ENCODE assay signal across 9 mouse cellular contexts in genomic region chr6:142040306-142041175, GRCm38 (mm10). TPM values are rescaled to one million over a fixed set of nuclear protein-coding genes. Genes with fewer than 3 reads are reported as not detected.
DNase-seq lines count a peak whose midpoint lies in the region; ATAC-seq and TF ChIP-seq lines count a peak whose summit lies in the region.
"Had no signal": no experiment of that assay in that cellular context is flagged by ENCODE, and none has a peak within 500 bp of the region (broad histone marks: within the 10 kb centered on the region; RNA-seq: fewer than 3 reads in every experiment).

No protein-coding gene starts in this region.

- TF ChIP-seq EP300 in liver, postnatal 0 days (IDR thresholded peaks at IDR 0.05; ENCODE audit: low read depth) = no peak

- WGBS in heart, embryonic 11.5 days (ENCODE audit: insufficient replicate concordance) = 50% methylated on average over 16 of the region's 16 CpGs
- WGBS in kidney, embryonic 16.5 days = 36% methylated on average over 16 of the region's 16 CpGs
- 52% methylated on average over 16 of the region's 16 CpGs for WGBS in liver, postnatal 0 days (ENCODE audit: insufficient replicate concordance)

- H3K9me3 ChIP-seq in heart, embryonic 11.5 days (replicated peaks; ENCODE audit: control insufficient read depth, low read length) = no peaks in the 10 kb centered on the region
- H3K9me3 ChIP-seq in kidney, embryonic 16.5 days (ENCODE audit: low read length) = no peaks in the 10 kb centered on the region
- peaks cover 2% of the 10 kb centered on the region for H3K9me3 ChIP-seq in liver, postnatal 0 days (ENCODE audit: low read length)

- H3K4me3 ChIP-seq in heart, embryonic 11.5 days (ENCODE audit: low read depth, low read length) = no peak overlapping the region
- H3K4me3 ChIP-seq in kidney, embryonic 16.5 days (ENCODE audit: low read length) = no peak overlapping the region
- no peak overlapping the region for H3K4me3 ChIP-seq in liver, postnatal 0 days (ENCODE audit: low read depth, low read length)

- no peak overlapping the region for H3K9ac ChIP-seq in heart, embryonic 11.5 days (ENCODE audit: low read depth, low read length)
- H3K9ac ChIP-seq in kidney, embryonic 16.5 days (replicated peaks; ENCODE audit: low read length) = no peak overlapping the region
- H3K9ac ChIP-seq in liver, postnatal 0 days (replicated peaks) = no peak overlapping the region

- H3K4me1 ChIP-seq in heart, embryonic 11.5 days (ENCODE audit: control insufficient read depth, insufficient read depth, low read length) = no peaks in the 10 kb centered on the region
- H3K4me1 ChIP-seq in kidney, embryonic 16.5 days (ENCODE audit: insufficient read depth, low read length) = no peaks in the 10 kb centered on the region
- no peaks in the 10 kb centered on the region for H3K4me1 ChIP-seq in liver, postnatal 0 days (ENCODE audit: insufficient read depth)

- no peaks in the 10 kb centered on the region for H3K36me3 ChIP-seq in heart, embryonic 11.5 days (ENCODE audit: control insufficient read depth, insufficient read depth, low read length)
- H3K36me3 ChIP-seq in kidney, embryonic 16.5 days (ENCODE audit: insufficient read depth, low read length) = no peaks in the 10 kb centered on the region
- H3K36me3 ChIP-seq in liver, postnatal 0 days (replicated peaks; ENCODE audit: insufficient read depth, low read length) = no peaks in the 10 kb centered on the region

- H3K27ac ChIP-seq in heart, embryonic 11.5 days (ENCODE audit: low read depth, low read length) = no peak overlapping the region
- 0 out of 2 replicates have a peak overlapping the region, but pooled peaks have one; percentile 32 for H3K27ac ChIP-seq in kidney, embryonic 16.5 days (ENCODE audit: low read length)
- H3K27ac ChIP-seq in liver, postnatal 0 days (ENCODE audit: low read depth) = no peak overlapping the region

- no peak for ATAC-seq in heart, embryonic 11.5 days (replicated peaks; ENCODE audit: insufficient number of reproducible peaks, low FRiP score, low TSS enrichment)
- peak; percentile 74 for ATAC-seq in kidney, embryonic 16.5 days (ENCODE audit: low FRiP score, low TSS enrichment)
- peak; percentile 68 for ATAC-seq in liver, postnatal 0 days

- peak; percentile 3 to 20 for DNase-seq in heart, adult 18-20 months
- DNase-seq in c-Kit-positive CD71-negative TER-119-negative erythroid progenitor cells, embryonic 14.5 days (ENCODE audit: low read depth) = peak; percentile 42
- peak; percentile 17 to 71 for DNase-seq in frontal cortex, adult 2 months (ENCODE audit: extremely low spot score in 1 of 2, low spot score in 1 of 2)
- DNase-seq in liver, postnatal 0 days = peak; percentile 18
- peak; percentile 72 for DNase-seq in retina, embryonic 14.5 days (ENCODE audit: low spot score)
- no peak for DNase-seq in B cell, adult 2 months

- H3K27me3 ChIP-seq in heart, embryonic 11.5 days (ENCODE audit: control insufficient read depth, insufficient read depth, low read length) = no peaks in the 10 kb centered on the region
- H3K27me3 ChIP-seq in kidney, embryonic 16.5 days (ENCODE audit: insufficient read depth, low read length) = no peaks in the 10 kb centered on the region
- no peaks in the 10 kb centered on the region for H3K27me3 ChIP-seq in liver, postnatal 0 days (ENCODE audit: insufficient read depth, low read length)

- no peak overlapping the region for H3K4me2 ChIP-seq in heart, embryonic 11.5 days
- no peak overlapping the region for H3K4me2 ChIP-seq in kidney, embryonic 16.5 days (replicated peaks; ENCODE audit: low read depth, low read length)
- H3K4me2 ChIP-seq in liver, postnatal 0 days (ENCODE audit: low read depth, low read length) = no peak overlapping the region

- peak; percentile 64 for TF ChIP-seq CTCF in liver, postnatal 0 days (IDR thresholded peaks at IDR 0.05; ENCODE audit: low read depth)

RNA-seq across cellular contexts. Expression of gene Gm6614, which starts 29.3 kb away (rescaled TPM):
- not detected for total RNA-seq in heart, adult 18-20 months (2021)
- polyA plus RNA-seq in heart, embryonic 11.5 days (2014; fragmentation: Nextera tagmentation; extraction: Ambion mirVana) = not detected in 2 replicates
- not detected in 2 replicates for polyA plus RNA-seq in frontal cortex, adult 2 months (2012; rRNA removed)
- not detected in 2 replicates for polyA plus RNA-seq in kidney, embryonic 16.5 days (2015; fragmentation: Nextera tagmentation; extraction: Ambion mirVana)
- polyA plus RNA-seq in liver, postnatal 0 days (2015; fragmentation: Nextera tagmentation; extraction: Ambion mirVana) = not detected in 2 replicates
- polyA plus RNA-seq: large intestine, adult 2 months had no signal

Comparison
In these comparisons a context has a peak if more than half of its experiments do, and no peak if none do; other contexts are left out.
1. DNase-seq: peak in heart, adult 18-20 months (2 of 2), c-Kit-positive CD71-negative TER-119-negative erythroid progenitor cells, embryonic 14.5 days (single experiment), frontal cortex, adult 2 months (2 of 2), liver, postnatal 0 days (single experiment) and retina, embryonic 14.5 days (single experiment); none in B cell, adult 2 months (0 of 2).